Mouse (Mus musculus) forebrain, embryonic 10.5 days (tissue): Measurements from ENCODE around the gene Cdc25a. TPM values are rescaled to one million over a fixed set of nuclear protein-coding genes. Genes with fewer than 3 reads are reported as not detected.

Experiments
- DNase-seq: peaks from one replicate; pipeline ENCODE4 v3.0.0-alpha.2; 2017; ENCODE audit warnings: low spot score; ENCODE audit errors: extremely low spot score
- H3K27ac ChIP-seq: fragments of 300-500 bp; sonication (generic); 2 replicates; pipeline ENCODE4 v1.5.1; 2016; ENCODE audit warnings: mild to moderate bottlenecking
- H3K27me3 ChIP-seq: fragments of 300-500 bp; sonication (generic); 2 replicates; pipeline ENCODE4 v1.6.1; 2016; ENCODE audit warnings: mild to moderate bottlenecking; ENCODE audit not compliant: poor library complexity, severe bottlenecking
- H3K36me3 ChIP-seq: fragments of 300-500 bp; sonication (generic); replicated peaks from 2 replicates; pipeline ENCODE4 v1.6.1; 2016; ENCODE audit warnings: mild to moderate bottlenecking, moderate library complexity
- H3K4me1 ChIP-seq: fragments of 300-500 bp; sonication (generic); 2 replicates; pipeline ENCODE4 v1.6.1; 2016
- H3K4me3 ChIP-seq: fragments of 300-500 bp; sonication (generic); 2 replicates; pipeline ENCODE4 v1.5.1; 2016; ENCODE audit warnings: mild to moderate bottlenecking, moderate library complexity
- H3K9me3 ChIP-seq: fragments of 300-500 bp; sonication (generic); 2 replicates; pipeline ENCODE4 v1.6.1; 2016; ENCODE audit warnings: mild to moderate bottlenecking, moderate library complexity
- WGBS: fragments of 180-500 bp; shearing (Covaris S2); methylation state at CpG from one replicate; pipeline ENCODE4 v1.1.7; 2016; 5-methylcytosine and 5-hydroxymethylcytosine counted together
- polyA plus RNA-seq: library from polyadenylated mRNA; unstranded; fragments of >200 nt; fragmentation: Nextera tagmentation; extraction: Ambion mirVana; gene quantifications from 2 replicates; pipeline ENCODE4 v1.2.1, GENCODE M21; 2016

Gene Cdc25a
- polyA plus RNA-seq: 42.2 and 45.5 TPM in 2 replicates

DNA sequence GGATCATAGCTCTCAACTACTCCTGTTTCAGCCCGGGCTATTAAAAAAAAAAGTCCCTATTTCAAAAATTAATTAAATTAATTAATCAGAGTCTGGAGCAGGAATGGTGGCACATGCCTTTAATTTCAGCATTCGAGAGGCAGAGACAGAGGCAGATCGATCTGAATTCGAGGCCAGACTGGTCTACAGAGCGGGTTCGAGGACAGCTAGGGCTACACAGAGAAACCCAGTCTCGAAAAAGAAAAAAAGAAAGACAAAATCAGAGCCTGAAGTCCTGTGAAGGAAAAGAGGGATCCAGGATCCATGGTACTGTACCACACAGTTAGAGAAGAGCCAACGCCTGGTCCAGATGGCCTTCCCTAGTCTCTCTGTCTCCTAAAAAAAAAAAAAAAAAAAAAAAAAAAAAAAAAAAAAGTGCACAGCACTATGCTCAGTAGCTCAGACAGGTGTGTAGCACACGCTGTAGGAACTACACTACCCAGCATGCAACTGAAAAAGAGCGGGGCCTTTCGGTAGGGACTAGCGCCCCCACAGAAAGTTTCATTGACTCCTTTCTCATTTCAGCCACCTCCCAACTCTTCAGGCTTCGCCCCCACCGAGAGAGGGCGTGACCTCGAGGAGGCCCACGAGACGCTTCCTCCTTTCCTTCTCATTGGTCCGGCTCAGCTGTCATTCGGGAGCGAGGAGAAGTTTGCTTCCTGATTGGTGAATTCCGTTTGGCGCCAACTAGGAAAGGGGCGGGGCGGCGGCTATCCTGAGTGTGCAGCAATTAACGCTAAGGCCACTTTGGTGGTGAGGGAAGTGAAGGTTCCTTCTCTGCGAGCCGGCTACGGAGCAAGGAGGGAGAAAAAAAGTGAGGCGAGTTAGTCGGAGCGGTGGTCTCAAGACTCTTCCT is at the start of gene Cdc25a:
Gene Cdc25a, plus strand, starts transcription at position 783 of the 895 bp plus-strand sequence.
- Histone ChIP-seq H3K4me3 (peak within 1 kb of the TSS; percentile 80), H3K27ac (peak within 1 kb of the TSS; percentile 95), H3K9me3 (no peaks in the 10 kb centered on the region), H3K36me3 (peaks cover 33% of the 10 kb centered on the region), H3K4me1 (peaks cover 27% of the 10 kb centered on the region), H3K27me3 (no peaks in the 10 kb centered on the region)
- WGBS: 7% methylated on average over 33 of the region's 33 CpGs
- DNase-seq: peak; percentile 99

- peaks cover 17% of the 10 kb centered on the region for H3K36me3 ChIP-seq
- no peaks in the 10 kb centered on the region for H3K27me3 ChIP-seq
- DNase-seq: no peak
- WGBS: 60% methylated on average over 4 of the region's 4 CpGs
- no peaks in the 10 kb centered on the region for H3K9me3 ChIP-seq
- no peak overlapping the region for H3K4me3 ChIP-seq
- no peak overlapping the region for H3K27ac ChIP-seq
- H3K4me1 ChIP-seq: no peaks in the 10 kb centered on the region
These were observed 49.6 kb upstream of the Cdc25a start for GRCm38 (mm10) chr9:109825739-109826138.

GRCm38 (mm10) chr9:109826181-109826580 is 49.2 kb upstream of the Cdc25a start:
- Histone ChIP-seq H3K27ac (no peak overlapping the region), H3K4me1 (no peaks in the 10 kb centered on the region), H3K9me3 (no peaks in the 10 kb centered on the region), H3K36me3 (peaks cover 22% of the 10 kb centered on the region), H3K27me3 (no peaks in the 10 kb centered on the region), H3K4me3 (no peak overlapping the region)
- WGBS: 74% methylated on average over 5 of the region's 5 CpGs
- DNase-seq: no peak

DNA sequence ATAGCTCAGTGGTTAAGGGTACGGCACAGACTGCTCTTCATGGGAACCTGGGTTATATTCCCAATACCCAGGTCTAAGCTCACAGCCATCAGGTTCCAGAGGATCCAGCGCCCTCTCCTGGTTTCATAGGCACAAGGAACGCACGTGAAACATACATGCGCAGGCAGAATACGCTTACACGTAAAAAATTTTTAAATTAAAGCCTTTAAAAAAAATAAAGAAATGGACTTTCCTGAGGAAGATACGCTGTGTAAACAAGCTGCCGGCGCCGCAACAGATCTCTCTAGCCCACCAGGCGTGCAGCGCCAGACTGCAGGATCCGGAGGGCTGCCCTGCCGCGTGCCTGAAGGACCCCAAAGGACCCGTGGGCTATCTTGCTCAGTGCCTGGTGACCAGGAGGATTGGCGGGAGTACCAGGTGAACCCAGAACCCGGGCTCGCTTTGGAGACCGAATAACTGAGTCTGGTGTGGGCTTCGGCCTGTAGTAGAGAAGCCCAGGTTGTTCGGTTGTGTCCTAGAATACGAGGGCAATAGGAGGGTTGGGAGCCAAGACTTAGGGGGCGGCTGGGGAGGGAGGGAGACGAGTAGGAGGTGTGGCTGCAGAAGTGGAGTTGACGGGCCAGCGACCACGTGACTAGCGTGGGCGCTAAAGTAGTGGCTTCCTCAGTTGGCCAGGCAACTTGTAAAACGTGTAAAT is 42.8 kb upstream of the Cdc25a start, which contains the start of gene Nme6:
Gene Nme6, plus strand, starts transcription at position 359 of the 697 bp plus-strand sequence.
- H3K9me3 ChIP-seq: no peaks in the 10 kb centered on the region
- H3K4me3 ChIP-seq: peak within 1 kb of the TSS; percentile 69
- H3K36me3 ChIP-seq: peaks cover 48% of the 10 kb centered on the region
- H3K4me1 ChIP-seq: peaks cover 14% of the 10 kb centered on the region
- DNase-seq: peak; percentile 89
- H3K27ac ChIP-seq: peak within 1 kb of the TSS; percentile 92
- under 1% methylated on average over 32 of the region's 32 CpGs for WGBS
- no peaks in the 10 kb centered on the region for H3K27me3 ChIP-seq

GRCm38 (mm10) chr9:109833088-109833412 is 42.3 kb upstream of the Cdc25a start:
- H3K4me1 ChIP-seq: peaks cover 14% of the 10 kb centered on the region
- H3K27me3 ChIP-seq: no peaks in the 10 kb centered on the region
- H3K9me3 ChIP-seq: no peaks in the 10 kb centered on the region
- WGBS: 15% methylated on average over 6 of the region's 6 CpGs
- H3K27ac ChIP-seq: peak overlapping the region; percentile 92
- H3K36me3 ChIP-seq: peaks cover 53% of the 10 kb centered on the region
- DNase-seq: no peak
- peak overlapping the region; percentile 69 for H3K4me3 ChIP-seq

- H3K4me3 ChIP-seq: no peak within 1 kb of the TSS
- no peaks in the 10 kb centered on the region for H3K27me3 ChIP-seq
- H3K27ac ChIP-seq: no peak within 1 kb of the TSS
These were observed 26.0 kb upstream of the Cdc25a start, which contains the start of gene Camp for GRCm38 (mm10) chr9:109849312-109849758. Gene Camp (minus strand): TSS chr9:109849617.

GRCm38 (mm10) chr9:109850099-109850498 is 25.3 kb upstream of the Cdc25a start:
- WGBS: 87% methylated on average over 5 of the region's 5 CpGs
- Histone ChIP-seq H3K27ac (no peak overlapping the region), H3K4me3 (no peak overlapping the region), H3K36me3 (peaks cover 8% of the 10 kb centered on the region), H3K9me3 (no peaks in the 10 kb centered on the region), H3K4me1 (no peaks in the 10 kb centered on the region), H3K27me3 (no peaks in the 10 kb centered on the region)
- no peak for DNase-seq

More at GRCm38 (mm10) chr9:109849312-109849758, 26.0 kb upstream of the Cdc25a start, which contains the start of gene Camp:
- WGBS: 85% methylated on average over 6 of the region's 6 CpGs
- peaks cover 16% of the 10 kb centered on the region for H3K36me3 ChIP-seq
- H3K4me1 ChIP-seq: no peaks in the 10 kb centered on the region
- H3K9me3 ChIP-seq: no peaks in the 10 kb centered on the region
- DNase-seq: no peak

GRCm38 (mm10) chr9:109854341-109854740 is 21.0 kb upstream of the Cdc25a start:
- no peaks in the 10 kb centered on the region for H3K36me3 ChIP-seq
- no peak for DNase-seq
- no peak overlapping the region for H3K27ac ChIP-seq
- peaks cover 4% of the 10 kb centered on the region; the same call in 1 of the 2 replicates for H3K4me1 ChIP-seq
- H3K9me3 ChIP-seq: no peaks in the 10 kb centered on the region
- H3K27me3 ChIP-seq: no peaks in the 10 kb centered on the region
- no peak overlapping the region for H3K4me3 ChIP-seq
- 78% methylated on average over 2 of the region's 2 CpGs for WGBS

DNA sequence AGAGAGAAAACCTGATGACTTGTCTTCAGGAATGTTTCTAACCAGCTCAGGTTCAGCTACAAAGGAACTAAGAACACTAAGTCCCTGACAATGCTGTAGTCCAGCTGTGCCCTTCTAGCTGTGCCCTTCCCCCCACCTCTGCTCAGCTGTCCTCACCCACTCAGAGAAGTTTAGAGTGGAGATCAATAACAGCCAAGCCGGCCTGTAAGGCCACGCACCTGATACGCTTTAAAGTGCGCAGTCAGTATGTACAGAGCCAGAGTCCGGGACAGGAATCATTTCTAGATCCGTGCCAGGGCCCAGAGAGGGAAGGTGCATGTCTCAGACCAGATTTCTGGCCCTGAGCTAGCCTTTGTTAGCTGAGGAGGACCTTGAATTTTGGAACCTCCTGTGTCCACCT is 19.4 kb upstream of the Cdc25a start:
- H3K4me1 ChIP-seq: peaks cover 4% of the 10 kb centered on the region; the same call in 1 of the 2 replicates
- DNase-seq: no peak
- no peak overlapping the region for H3K4me3 ChIP-seq
- no peaks in the 10 kb centered on the region for H3K36me3 ChIP-seq
- no peak overlapping the region for H3K27ac ChIP-seq
- WGBS: 81% methylated on average over 6 of the region's 6 CpGs
- H3K27me3 ChIP-seq: no peaks in the 10 kb centered on the region
- H3K9me3 ChIP-seq: no peaks in the 10 kb centered on the region

- Histone ChIP-seq H3K36me3 (no peaks in the 10 kb centered on the region), H3K4me1 (peaks cover 3% of the 10 kb centered on the region; the same call in 1 of the 2 replicates), H3K27me3 (peaks cover 13% of the 10 kb centered on the region), H3K4me3 (peak overlapping the region; percentile 14; the same call in 1 of the 2 replicates), H3K9me3 (no peaks in the 10 kb centered on the region), H3K27ac (no peak overlapping the region)
- 21% methylated on average over 20 of the region's 20 CpGs for WGBS
- DNase-seq: peak; percentile 83
These were observed 12.9 kb upstream of the Cdc25a start for GRCm38 (mm10) chr9:109862397-109863044.

DNA sequence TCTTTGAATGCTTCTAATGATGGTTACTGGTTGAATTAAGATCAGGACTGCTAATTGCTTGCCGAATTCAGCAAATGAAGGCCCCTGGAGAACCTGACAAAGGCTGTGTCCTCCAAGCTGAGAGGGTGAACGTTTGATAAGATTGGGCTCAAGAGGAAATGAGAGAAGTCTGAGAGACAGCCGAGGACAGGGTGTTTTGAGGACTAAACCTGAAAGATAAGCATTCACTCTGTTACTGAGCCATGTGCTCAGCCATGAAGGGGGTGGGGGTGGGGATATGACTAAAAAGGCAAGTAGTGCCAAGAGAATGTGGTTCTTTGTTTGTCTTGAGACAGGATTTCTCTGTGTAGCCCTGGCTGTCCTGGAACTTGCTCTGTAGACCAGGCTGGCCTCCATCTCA is 12.3 kb upstream of the Cdc25a start:
- no peak for DNase-seq
- H3K4me3 ChIP-seq: no peak overlapping the region
- WGBS: 64% methylated on average over 3 of the region's 3 CpGs
- no peaks in the 10 kb centered on the region for H3K9me3 ChIP-seq
- no peaks in the 10 kb centered on the region for H3K36me3 ChIP-seq
- H3K27ac ChIP-seq: no peak overlapping the region
- H3K27me3 ChIP-seq: peaks cover 13% of the 10 kb centered on the region
- H3K4me1 ChIP-seq: peaks cover 3% of the 10 kb centered on the region; the same call in 1 of the 2 replicates

- H3K4me3 ChIP-seq: no peak overlapping the region
- H3K27me3 ChIP-seq: peaks cover 13% of the 10 kb centered on the region
- H3K4me1 ChIP-seq: peaks cover 11% of the 10 kb centered on the region
- 86% methylated on average over 2 of the region's 2 CpGs for WGBS
- DNase-seq: no peak
- no peak overlapping the region for H3K27ac ChIP-seq
- H3K36me3 ChIP-seq: no peaks in the 10 kb centered on the region
- H3K9me3 ChIP-seq: no peaks in the 10 kb centered on the region
These were observed 9.2 kb upstream of the Cdc25a start for GRCm38 (mm10) chr9:109866218-109866617.
